Mouse (Mus musculus) heart, embryonic 15.5 days (tissue): ENCODE measurements around the gene Gpi1. TPM values are rescaled to one million over a fixed set of nuclear protein-coding genes. Genes with fewer than 3 reads are reported as not detected.
"Not testable (repeated sequence)": the region's sequence is repeated elsewhere in the genome, so short reads cannot be mapped to it uniquely, and the experiment has no call there.

Experiments
- ATAC-seq: fragments of 200-750 bp; cut with Nextera tagmentation; replicated peaks from 2 replicates; pipeline ENCODE4 v1.8.0; 2017; ENCODE audit warnings: low read depth, moderate TSS enrichment; ENCODE audit not compliant: insufficient number of reproducible peaks, insufficient read depth, low FRiP score
- H3K27ac ChIP-seq: fragments of 300-500 bp; sonication (generic); 2 replicates; pipeline ENCODE4 v1.5.1; 2015; ENCODE audit warnings: mild to moderate bottlenecking, inconsistent platforms
- H3K27me3 ChIP-seq: fragments of 300-500 bp; sonication (generic); 2 replicates; pipeline ENCODE4 v1.6.1; 2015; ENCODE audit warnings: inconsistent platforms
- H3K36me3 ChIP-seq: fragments of 300-500 bp; sonication (generic); 2 replicates; pipeline ENCODE4 v1.6.1; 2015; ENCODE audit warnings: mild to moderate bottlenecking, inconsistent platforms
- H3K4me1 ChIP-seq: fragments of 300-500 bp; sonication (generic); replicated peaks from 2 replicates; pipeline ENCODE4 v1.6.1; 2015; ENCODE audit warnings: inconsistent platforms
- H3K4me2 ChIP-seq: fragments of 300-500 bp; sonication (generic); 2 replicates; pipeline ENCODE4 v1.6.1; 2015; ENCODE audit warnings: inconsistent platforms, mild to moderate bottlenecking, moderate library complexity
- H3K4me3 ChIP-seq: fragments of 300-500 bp; sonication (generic); 2 replicates; pipeline ENCODE4 v1.5.1; 2015; ENCODE audit warnings: mild to moderate bottlenecking, inconsistent platforms
- H3K9ac ChIP-seq: fragments of 300-500 bp; sonication (generic); 2 replicates; pipeline ENCODE4 v1.6.1; 2015; ENCODE audit warnings: mild to moderate bottlenecking, inconsistent platforms
- H3K9me3 ChIP-seq: fragments of 300-500 bp; sonication (generic); replicated peaks from 2 replicates; pipeline ENCODE4 v1.6.1; 2016; ENCODE audit warnings: inconsistent platforms
- WGBS: fragments of 180-500 bp; shearing (Covaris S2); methylation state at CpG from one replicate; pipeline ENCODE4 v1.1.7; 2015; ENCODE audit warnings: mixed read lengths; 5-methylcytosine and 5-hydroxymethylcytosine counted together
- polyA plus RNA-seq: library from polyadenylated mRNA; unstranded; fragments of >200 nt; fragmentation: Nextera tagmentation; extraction: Ambion mirVana; gene quantifications from 2 replicates; pipeline ENCODE4 v1.2.1, GENCODE M21; 2015

Gpi1 gene
- polyA plus RNA-seq, 1 experiment from 2014 or later = 727 TPM

DNA sequence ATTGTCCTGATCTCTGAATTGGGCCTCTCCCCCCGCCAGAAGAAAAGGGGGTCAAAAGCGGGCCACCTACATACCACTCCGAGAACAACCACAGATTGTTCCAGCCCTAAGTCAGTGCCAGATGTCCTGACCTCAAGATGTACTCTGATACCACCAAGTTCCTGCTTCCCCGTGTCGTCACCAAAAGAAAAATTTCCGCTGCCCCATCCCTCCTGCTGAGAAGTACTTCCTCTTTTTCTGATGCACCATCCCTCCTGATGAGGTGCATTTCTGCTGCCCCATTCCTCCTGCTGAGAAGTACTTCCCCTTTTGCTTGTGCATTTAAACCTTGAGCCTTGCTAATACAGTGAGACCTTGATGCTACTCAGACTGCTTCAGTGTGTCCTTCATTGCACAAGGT is 53.9 kb downstream of the Gpi1 start:
- not testable (repeated sequence) for ATAC-seq, H3K36me3 ChIP-seq, H3K4me1 ChIP-seq, H3K4me3 ChIP-seq, H3K9ac ChIP-seq, H3K27me3 ChIP-seq, H3K27ac ChIP-seq, H3K9me3 ChIP-seq, H3K4me2 ChIP-seq
- WGBS = 79% methylated on average over 6 of the region's 6 CpGs

DNA sequence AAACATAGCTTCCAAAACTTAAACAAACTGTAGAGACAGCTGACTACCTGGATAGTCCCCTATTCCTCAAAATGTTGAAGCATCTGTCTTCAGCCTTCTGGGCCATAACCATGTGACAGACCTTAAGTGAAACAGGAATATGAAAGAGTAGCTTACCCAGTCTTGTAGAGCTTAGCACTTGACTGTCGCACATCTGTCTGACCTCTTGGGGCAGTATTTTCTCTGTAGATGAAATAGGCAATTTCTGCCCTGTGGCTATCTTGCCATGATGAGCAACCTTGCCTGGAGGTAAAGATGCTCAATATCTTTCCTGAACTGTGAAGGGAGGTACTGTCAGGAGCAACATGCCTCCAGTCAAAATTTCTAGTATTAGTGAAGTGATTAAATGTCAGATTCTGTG is 57.9 kb downstream of the Gpi1 start:
- ATAC-seq = no peak
- Histone ChIP-seq H3K9ac (no peak overlapping the region), H3K27ac (no peak overlapping the region), H3K4me1 (peaks cover 6% of the 10 kb centered on the region; the same call in 1 of the 2 replicates), H3K27me3 (no peaks in the 10 kb centered on the region), H3K36me3 (no peaks in the 10 kb centered on the region), H3K4me2 (no peak overlapping the region), H3K4me3 (no peak overlapping the region), H3K9me3 (no peaks in the 10 kb centered on the region)
- 64% methylated on average over 1 of the region's 1 CpGs for WGBS

DNA sequence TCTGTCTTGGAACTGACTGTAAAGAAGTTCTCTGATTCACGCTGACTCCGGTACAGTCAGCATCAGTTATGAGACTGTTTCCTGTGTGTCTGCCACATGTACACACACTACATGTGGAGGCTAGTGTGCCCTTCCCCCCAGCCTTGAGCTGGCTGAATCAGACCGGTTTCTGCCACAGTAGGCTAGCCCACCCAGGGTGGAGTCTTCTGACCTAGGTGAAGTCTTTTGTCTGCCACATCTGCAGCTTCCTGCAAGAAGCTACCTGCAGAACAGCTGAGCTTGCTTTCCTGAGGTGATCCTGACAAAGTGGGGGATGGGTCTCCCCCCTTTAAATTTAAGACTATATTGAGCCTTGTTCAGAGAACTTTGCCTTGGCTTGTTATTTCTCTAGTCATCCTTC is 60.7 kb downstream of the Gpi1 start, which contains the start of gene Uba2:
Uba2 (minus strand) TSS at position 146 of the 400 bp plus-strand sequence.
- Histone ChIP-seq H3K9me3 (no peaks in the 10 kb centered on the region), H3K4me2 (peak within 1 kb of the TSS; percentile 74), H3K4me3 (peak within 1 kb of the TSS; percentile 95), H3K4me1 (peaks cover 12% of the 10 kb centered on the region), H3K9ac (peak within 1 kb of the TSS; percentile 97), H3K36me3 (peaks cover 10% of the 10 kb centered on the region; the same call in 1 of the 2 replicates), H3K27me3 (no peaks in the 10 kb centered on the region), H3K27ac (peak within 1 kb of the TSS; percentile 93)
- WGBS = 85% methylated on average over 3 of the region's 3 CpGs
- no peak for ATAC-seq

DNA sequence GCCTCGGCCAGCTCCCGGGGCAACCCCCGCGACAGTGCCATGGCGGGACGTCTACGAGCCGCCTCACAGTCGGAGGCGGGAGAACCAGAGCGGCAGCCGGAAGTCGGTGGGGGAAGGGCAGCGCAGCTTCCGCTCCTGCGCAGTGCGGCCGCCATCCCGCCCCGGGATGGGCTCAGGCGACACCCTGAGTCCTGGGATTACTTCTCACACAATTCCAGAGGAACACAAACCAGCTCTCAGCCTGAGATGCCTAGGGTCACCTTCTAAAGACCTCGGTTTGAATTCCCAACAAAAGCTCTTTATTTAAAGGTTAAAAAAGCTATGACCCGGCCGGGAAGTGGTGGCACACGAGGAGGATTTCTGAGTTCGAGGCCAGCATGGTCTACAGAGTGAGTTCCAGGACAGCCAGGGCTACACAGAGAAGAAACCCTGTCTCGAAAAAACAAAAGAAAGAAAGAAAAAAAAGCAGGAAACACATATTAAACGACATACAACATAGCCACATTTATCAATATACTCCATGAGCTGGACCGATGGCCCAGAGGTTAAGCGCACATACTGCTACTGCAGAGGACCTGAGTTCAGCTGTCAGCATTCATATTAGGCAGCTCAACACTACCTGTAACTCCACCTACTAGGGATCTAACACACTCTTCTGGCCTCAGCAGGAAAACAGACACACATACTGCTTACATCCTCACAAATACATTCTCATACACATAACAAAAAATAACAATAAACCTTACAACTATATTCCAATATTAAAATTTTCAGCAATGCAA is 61.5 kb downstream of the Gpi1 start:
- peak overlapping the region; percentile 93 for H3K27ac ChIP-seq
- peaks cover 12% of the 10 kb centered on the region for H3K4me1 ChIP-seq
- peak; percentile 93 for ATAC-seq
- no peaks in the 10 kb centered on the region for H3K9me3 ChIP-seq
- peaks cover 16% of the 10 kb centered on the region for H3K36me3 ChIP-seq
- H3K27me3 ChIP-seq = no peaks in the 10 kb centered on the region
- H3K9ac ChIP-seq = peak overlapping the region; percentile 97
- H3K4me2 ChIP-seq = peak overlapping the region; percentile 74
- H3K4me3 ChIP-seq = peak overlapping the region; percentile 95
- WGBS = 10% methylated on average over 30 of the region's 30 CpGs

DNA sequence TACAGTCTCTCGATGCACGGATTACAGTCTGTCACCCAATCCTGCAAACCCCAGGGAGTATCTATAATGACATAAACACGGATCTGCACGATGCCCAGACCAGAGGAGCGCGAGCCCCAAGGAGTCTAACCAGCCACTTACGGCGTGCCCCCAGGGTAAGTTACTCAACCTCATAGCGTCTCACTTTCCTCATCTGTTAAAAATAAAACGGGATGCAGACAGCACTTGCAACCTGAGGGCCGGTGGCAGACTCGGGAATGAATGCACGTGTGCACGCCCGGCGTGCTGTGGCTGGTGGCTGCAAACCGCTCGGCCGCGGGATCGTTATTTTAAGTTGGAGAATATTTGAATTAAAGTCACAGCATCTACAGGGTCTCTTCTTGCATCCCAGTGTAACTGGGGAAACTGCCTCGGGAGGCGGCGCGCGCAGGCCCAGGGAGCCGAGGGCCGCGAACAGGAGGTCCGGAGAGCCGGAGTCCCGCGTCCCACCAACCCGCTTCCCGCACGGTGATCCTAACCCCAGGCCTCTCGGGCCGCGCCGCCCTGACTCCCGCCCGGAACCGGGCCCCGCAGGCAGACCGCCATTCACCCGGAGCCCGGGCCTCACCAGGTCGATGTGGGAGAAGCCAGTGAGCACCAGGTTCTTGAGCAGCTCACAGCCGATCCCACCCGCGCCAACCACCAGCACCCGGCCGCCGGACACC is 62.2 kb downstream of the Gpi1 start:
- H3K4me1 ChIP-seq = peaks cover 12% of the 10 kb centered on the region
- under 1% methylated on average over 54 of the region's 54 CpGs for WGBS
- H3K9me3 ChIP-seq = no peaks in the 10 kb centered on the region
- H3K36me3 ChIP-seq = peaks cover 23% of the 10 kb centered on the region
- peak overlapping the region; percentile 74 for H3K4me2 ChIP-seq
- H3K4me3 ChIP-seq = peak overlapping the region; percentile 95
- H3K27me3 ChIP-seq = no peaks in the 10 kb centered on the region
- peak overlapping the region; percentile 93 for H3K27ac ChIP-seq
- ATAC-seq = peak; percentile 15
- H3K9ac ChIP-seq = peak overlapping the region; percentile 97

DNA sequence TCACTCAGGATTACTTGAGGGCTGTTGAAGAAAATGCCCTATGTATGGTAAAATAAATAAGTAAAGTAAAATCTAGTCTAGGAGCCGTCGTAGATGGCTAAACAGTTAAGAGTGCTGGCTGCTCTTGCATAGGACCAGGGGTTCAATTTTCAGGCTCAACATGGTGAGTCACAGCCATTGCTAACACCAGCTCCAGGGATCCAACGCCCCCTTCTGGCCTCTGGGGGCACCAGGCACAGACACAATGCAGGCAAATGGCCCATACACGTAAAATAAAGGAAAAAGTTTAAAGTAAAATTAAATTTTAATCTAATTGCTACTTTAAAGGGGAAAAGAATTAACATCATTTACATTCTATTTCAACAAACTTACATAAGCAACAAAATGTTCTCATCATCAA is 63.3 kb downstream of the Gpi1 start:
- no peak for ATAC-seq
- H3K4me1 ChIP-seq = peaks cover 12% of the 10 kb centered on the region
- H3K4me2 ChIP-seq = peak overlapping the region; percentile 5; the same call in 1 of the 2 replicates
- H3K27ac ChIP-seq = no peak overlapping the region
- H3K27me3 ChIP-seq = no peaks in the 10 kb centered on the region
- 59% methylated on average over 4 of the region's 4 CpGs for WGBS
- H3K36me3 ChIP-seq = peaks cover 33% of the 10 kb centered on the region
- no peaks in the 10 kb centered on the region for H3K9me3 ChIP-seq
- no peak overlapping the region for H3K9ac ChIP-seq
- H3K4me3 ChIP-seq = peak overlapping the region; percentile 16; the same call in 1 of the 2 replicates

DNA sequence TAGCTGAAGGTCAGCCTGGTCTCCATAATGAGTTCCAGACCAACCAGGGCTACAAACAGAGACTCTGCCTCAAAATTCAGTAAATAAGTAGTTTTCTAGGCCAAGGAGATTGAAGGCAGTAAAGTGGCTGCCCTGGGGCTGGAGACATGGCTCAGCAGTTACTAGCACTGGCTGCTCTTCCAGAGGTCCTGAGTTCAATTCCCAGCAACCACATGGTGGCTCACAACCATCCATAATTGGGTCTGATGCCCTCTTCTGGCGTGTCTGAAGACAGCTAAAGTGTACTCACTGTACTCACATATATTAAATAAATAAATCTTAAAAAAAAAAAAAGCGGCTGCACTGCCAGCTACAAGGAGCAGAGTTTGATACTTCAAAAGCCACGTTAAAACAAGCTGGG is 64.1 kb downstream of the Gpi1 start:
- WGBS = 85% methylated on average over 3 of the region's 3 CpGs
- ATAC-seq = no peak
- no peaks in the 10 kb centered on the region for H3K27me3 ChIP-seq
- H3K4me1 ChIP-seq = peaks cover 12% of the 10 kb centered on the region
- H3K9ac ChIP-seq = no peak overlapping the region
- no peak overlapping the region for H3K27ac ChIP-seq
- no peak overlapping the region for H3K4me3 ChIP-seq
- no peak overlapping the region for H3K4me2 ChIP-seq
- no peaks in the 10 kb centered on the region for H3K9me3 ChIP-seq
- H3K36me3 ChIP-seq = peaks cover 41% of the 10 kb centered on the region

DNA sequence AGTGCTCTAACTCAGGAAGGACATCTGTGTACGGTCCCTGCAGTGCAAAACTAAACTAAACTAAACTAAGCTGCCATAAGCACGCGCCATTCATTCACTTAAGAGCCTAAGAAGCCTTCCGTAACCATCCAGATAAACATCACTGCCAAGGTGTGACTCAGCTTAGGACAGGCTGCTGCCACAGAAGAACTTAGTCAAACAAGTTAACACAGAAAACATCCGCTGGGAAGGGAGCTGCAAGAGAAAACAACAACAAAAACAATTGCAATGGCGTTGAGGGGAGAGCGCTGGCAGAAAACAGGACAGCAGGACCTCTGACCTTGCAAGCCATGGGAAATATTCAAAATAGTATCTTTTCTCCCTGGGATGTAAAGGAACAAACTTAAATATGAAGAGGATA is 65.5 kb downstream of the Gpi1 start:
- Histone ChIP-seq H3K4me2 (no peak overlapping the region), H3K9ac (no peak overlapping the region), H3K27me3 (no peaks in the 10 kb centered on the region), H3K27ac (no peak overlapping the region), H3K4me3 (no peak overlapping the region), H3K4me1 (peaks cover 12% of the 10 kb centered on the region), H3K9me3 (no peaks in the 10 kb centered on the region), H3K36me3 (peaks cover 52% of the 10 kb centered on the region)
- ATAC-seq = no peak
- 90% methylated on average over 7 of the region's 7 CpGs for WGBS

DNA sequence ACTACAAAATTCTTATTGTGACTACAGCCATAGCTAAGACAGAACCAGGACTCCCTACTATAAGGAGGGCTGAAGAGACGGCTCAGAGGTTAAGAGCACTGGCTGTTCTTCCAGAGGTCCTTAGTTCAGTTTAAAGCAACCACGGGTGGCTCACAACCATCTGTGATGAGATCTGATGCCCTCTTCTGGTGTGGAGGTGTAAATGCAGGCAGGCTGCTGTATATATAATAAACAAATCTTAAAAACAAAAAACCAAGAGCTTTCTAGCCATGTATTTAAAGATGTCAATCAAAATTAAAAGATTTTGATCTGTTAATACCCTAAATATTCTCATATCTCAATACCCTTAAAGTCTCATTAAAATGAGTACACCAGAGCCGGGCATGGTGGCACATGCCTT is 71.0 kb downstream of the Gpi1 start:
- Histone ChIP-seq H3K9ac (no peak overlapping the region), H3K9me3 (no peaks in the 10 kb centered on the region), H3K36me3 (peaks cover 94% of the 10 kb centered on the region), H3K27ac (no peak overlapping the region), H3K4me2 (no peak overlapping the region), H3K27me3 (no peaks in the 10 kb centered on the region), H3K4me1 (no peaks in the 10 kb centered on the region), H3K4me3 (no peak overlapping the region)
- no peak for ATAC-seq
- 97% methylated on average over 3 of the region's 3 CpGs for WGBS

DNA sequence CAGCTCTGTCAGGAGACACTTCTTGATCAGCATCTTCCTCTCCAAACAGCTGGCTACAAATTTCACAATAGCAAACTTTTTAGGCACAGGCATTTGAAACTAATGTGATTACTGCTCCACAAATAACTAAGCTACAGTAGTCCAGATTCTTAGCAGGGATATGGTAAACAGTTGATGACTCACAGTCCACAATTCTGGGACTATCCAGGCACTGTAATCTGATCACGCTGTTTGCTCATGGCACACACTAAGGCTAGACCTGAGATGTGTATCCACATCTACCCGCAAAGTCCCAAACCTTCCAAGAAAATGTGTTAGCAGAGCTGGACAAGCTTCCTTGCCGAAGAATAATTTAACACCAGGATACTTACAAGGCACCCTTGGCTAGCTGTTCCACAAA is 72.1 kb downstream of the Gpi1 start:
- 94% methylated on average over 3 of the region's 3 CpGs for WGBS
- Histone ChIP-seq H3K4me3 (no peak overlapping the region), H3K4me1 (no peaks in the 10 kb centered on the region), H3K9me3 (no peaks in the 10 kb centered on the region), H3K27ac (no peak overlapping the region), H3K36me3 (peaks cover 96% of the 10 kb centered on the region), H3K9ac (no peak overlapping the region), H3K4me2 (no peak overlapping the region), H3K27me3 (no peaks in the 10 kb centered on the region)
- ATAC-seq = no peak
